Mouse (Mus musculus): Measurements from ENCODE around the gene Acrbp.
"Not testable (repeated sequence)": the region's sequence is repeated elsewhere in the genome, so short reads cannot be mapped to it uniquely, and the experiment has no call there.

The Acrbp gene

DNA sequence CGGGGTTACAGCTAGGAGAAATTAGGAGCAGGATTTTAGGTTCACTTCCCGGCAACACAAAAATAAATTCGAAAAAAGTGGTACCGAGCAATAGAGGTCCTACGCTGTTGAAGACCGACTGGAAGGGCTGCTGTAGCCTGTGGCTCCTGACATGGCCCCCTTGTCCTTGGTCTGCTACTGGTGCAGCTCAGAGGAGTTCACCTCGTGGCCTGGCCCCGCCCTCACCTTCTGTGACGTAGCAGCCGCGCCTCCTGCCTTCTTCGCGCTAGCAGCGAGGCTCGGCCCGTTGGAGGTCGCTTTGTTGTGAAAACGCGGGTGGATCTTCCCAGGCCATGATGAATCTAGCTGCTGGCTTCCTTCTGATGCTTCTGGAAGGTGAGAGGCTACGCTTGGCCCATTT, at the start of gene Acrbp:
Gene Acrbp (plus strand): TSS at position 12 of the 400 bp plus-strand sequence.
- DNase-seq (ENCODE audit: low spot score in 2 of 2) = no peak

- no peak for DNase-seq (ENCODE audit: low spot score in 2 of 2)
Observed at GRCm38 (mm10) chr6:125003706-125004105, 45.8 kb upstream of the Acrbp start.

DNA sequence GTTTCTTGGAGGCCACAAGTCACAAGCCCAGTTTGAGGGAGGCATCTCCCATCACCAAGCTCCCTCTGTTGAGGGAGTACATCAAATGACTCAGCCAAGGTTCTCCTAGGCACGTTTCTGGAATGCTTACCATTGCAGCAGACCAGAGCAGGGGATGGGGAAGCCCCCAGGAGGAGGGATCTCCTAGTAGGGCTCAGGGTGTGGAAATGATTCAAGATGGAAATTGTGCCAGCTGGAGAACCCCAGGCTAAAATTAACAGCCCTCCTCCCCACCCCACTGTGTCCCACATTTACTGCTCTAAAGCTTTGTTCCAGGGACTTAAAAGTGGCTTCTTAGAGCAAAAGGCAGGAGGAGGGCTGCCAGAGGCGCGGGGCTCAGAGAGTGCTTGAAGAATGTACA, 44.4 kb upstream of the Acrbp start:
- DNase-seq (ENCODE audit: low spot score in 2 of 2) = no peak

DNA sequence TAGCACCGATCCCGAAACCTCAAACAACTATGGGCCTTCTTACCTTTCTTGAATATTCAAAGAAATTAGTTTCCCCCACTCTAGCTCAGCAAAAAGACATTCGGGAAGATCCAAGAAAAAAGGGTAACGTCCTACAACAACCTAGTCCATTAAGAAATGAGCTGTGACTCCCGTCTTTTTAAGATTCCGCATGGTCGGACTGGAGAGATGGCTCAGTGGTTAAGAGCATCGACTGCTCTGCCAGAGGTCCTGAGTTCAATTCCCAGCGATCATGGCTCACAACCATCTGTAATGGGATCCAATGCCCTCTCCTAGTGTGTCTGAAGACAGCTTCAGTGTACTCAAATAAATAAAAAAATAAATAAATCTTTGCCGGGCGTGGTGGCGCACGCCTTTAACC, 41.4 kb upstream of the Acrbp start:
- no peak for DNase-seq (ENCODE audit: low spot score in 2 of 2)

DNA sequence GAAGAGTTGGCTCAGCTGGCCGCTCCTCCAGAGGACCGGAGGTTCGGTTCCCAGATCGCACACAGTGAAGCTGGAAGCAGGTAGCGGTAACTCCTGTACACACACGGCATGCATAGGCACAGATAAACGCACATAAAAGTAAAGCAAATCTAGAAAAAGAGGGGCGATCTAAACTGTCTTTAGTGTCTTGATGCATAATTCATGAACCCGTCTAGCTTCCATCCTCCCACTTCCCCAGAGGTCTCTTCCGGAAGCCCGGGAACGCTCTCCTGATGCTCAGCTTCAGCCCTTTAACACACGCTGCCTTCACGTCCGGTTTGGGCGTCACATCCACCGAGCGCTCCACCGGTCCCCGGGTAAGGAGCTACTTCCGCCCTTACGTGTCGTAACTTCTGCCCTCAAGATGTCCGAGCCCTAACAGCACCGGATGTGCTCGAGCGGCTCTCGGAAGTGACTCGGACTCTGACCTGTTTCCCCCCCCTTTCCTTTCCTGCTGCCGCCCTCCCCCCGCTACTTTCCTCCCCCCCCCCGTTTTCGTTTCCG, 40.8 kb upstream of the Acrbp start:
- DNase-seq (ENCODE audit: low spot score in 2 of 2) = peak; percentile 96

DNA sequence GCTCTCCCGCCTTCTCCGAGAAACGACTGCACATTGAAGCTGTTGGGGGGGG, 40.5 kb upstream of the Acrbp start, which contains the start of gene Zfp384:
Gene Zfp384 (plus strand): TSS at position 17 of the 52 bp plus-strand sequence.
- no peak for DNase-seq (ENCODE audit: low spot score in 2 of 2)

GRCm38 (mm10) chr6:125009181-125010073, 40.1 kb upstream of the Acrbp start:
- DNase-seq (ENCODE audit: low spot score in 2 of 2) = peak; percentile 76 to 82

DNA sequence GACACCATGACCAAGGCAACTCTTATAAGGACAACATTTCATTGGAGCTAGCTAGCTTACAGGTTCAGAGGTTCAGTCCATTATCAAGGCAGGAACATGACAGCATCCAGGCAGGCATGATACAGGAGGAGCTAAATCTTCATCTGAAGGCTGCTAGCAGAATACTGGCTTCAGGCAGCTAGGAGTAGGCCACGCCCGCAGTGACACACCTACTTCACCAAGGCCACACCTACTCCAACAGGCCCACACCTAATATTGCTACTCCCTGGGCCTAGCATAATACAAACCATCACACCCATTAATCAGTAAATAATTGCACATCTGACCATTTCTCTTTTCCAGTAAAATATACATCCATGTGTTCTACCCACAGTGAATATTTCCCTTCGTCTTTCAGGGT, 31.8 kb upstream of the Acrbp start:
- no peak for DNase-seq (ENCODE audit: low spot score in 2 of 2)

GRCm38 (mm10) chr6:125030532-125030931, 19.0 kb upstream of the Acrbp start:
- DNase-seq (ENCODE audit: low spot score in 2 of 2) = peak; percentile 61 to 76

DNA sequence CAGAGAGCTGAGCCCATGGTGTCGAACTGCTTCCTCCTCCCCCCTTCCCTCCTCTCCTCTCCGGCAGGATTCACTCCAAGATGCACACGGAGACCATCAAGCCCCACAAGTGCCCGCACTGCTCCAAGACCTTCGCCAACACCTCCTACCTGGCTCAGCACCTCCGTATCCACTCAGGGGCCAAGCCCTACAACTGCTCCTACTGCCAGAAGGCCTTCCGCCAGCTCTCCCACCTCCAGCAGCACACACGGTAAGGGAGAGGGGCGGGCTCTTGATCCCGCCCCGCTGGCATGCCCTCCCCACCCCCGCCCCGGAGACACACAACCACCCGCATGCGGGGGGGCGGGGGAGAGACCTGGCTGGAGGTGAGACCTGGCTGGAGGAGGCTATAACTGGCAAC, 17.9 kb upstream of the Acrbp start:
- no peak for DNase-seq (ENCODE audit: low spot score in 2 of 2)

- no peak for DNase-seq (ENCODE audit: low spot score in 2 of 2)
Observed at GRCm38 (mm10) chr6:125038666-125039065, 10.8 kb upstream of the Acrbp start.

- no peak for DNase-seq (ENCODE audit: low spot score in 2 of 2)
Observed at GRCm38 (mm10) chr6:125039131-125039530, 10.4 kb upstream of the Acrbp start.

DNA sequence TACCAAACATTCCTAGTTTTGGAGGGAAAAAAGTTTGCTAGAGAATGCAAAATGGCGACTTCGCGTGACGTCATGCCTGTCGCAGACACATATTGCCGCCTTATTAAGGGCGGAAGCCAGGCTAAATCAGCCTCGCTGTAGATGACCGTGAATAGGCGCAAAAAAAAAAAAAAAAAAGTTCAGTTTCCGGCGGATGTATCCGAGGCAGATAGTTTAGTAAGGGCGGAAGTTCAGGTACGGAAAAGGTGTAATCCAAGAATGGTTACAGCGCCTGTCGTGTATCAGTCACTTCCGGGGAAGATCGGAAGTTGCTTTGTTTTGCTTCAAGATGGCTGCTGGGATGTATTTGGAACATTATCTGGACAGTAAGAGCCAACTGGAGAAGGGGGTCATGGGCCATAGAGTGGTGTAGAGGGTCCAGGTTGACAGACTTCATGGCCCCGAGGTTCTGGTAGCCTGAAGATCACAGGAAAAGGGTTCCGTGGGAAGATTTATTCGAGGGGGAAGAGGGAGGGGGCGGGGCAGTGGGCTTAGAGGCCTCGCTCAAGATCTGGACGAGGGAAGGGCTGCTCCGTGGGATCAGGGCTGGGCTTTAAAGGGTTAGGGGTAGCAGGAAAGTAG, 9.8 kb upstream of the Acrbp start, which contains the start of gene Ing4:
Gene Ing4 (plus strand): TSS at position 228 of the 621 bp plus-strand sequence.
- peak; percentile 85 to 90 for DNase-seq (ENCODE audit: low spot score in 2 of 2)

GRCm38 (mm10) chr6:125040221-125040620, 9.3 kb upstream of the Acrbp start:
- no peak for DNase-seq (ENCODE audit: low spot score in 2 of 2)

DNA sequence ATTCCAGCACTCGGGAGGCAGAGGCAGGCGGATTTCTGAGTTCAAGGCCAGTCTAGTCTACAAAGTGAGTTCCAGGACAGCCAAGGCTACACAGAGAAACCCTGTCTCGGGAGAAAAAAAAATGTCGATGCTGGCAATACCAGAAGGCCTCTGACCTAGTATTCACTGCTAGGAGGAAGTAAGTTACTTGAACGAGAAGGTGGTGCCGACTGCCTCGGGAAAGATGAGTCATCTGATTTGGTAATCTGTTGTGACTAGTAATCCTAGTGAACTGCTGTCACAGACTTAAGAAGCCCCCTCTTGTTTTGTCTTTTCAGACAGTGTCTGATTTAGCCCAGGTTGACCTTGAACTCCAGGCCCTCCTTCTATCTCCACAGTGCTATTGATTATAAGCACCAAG, 8.4 kb upstream of the Acrbp start:
- peak in 1 of 2 experiments; percentile 16 for DNase-seq (ENCODE audit: low spot score in 2 of 2)

- DNase-seq (ENCODE audit: low spot score in 2 of 2) = no peak
Observed at GRCm38 (mm10) chr6:125042081-125042480, 7.4 kb upstream of the Acrbp start.

GRCm38 (mm10) chr6:125046691-125047090, 2.8 kb upstream of the Acrbp start:
- peak; percentile 53 to 77 for DNase-seq (ENCODE audit: low spot score in 2 of 2)

DNA sequence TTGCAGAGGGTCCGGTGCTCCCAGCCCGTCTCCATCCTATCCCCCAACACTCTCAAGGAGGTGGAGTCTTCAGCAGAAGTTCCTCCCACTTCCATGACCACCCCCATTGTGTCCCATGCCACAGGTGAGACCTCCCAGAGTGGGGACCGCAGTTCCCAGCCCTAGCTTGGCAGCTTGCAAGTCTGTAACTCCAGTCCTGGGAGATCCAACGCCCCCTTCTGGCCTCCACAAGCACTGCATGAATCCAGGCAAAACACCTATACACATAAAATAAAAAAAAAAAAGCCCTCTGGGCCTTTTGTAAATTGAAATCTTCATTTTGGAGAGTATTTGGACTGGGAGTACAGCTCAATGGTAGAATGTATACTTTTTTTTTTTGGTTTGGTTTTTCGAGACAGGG, 1.7 kb downstream of the Acrbp start:
- DNase-seq (ENCODE audit: low spot score in 2 of 2) = peak in 1 of 2 experiments; percentile 43

DNA sequence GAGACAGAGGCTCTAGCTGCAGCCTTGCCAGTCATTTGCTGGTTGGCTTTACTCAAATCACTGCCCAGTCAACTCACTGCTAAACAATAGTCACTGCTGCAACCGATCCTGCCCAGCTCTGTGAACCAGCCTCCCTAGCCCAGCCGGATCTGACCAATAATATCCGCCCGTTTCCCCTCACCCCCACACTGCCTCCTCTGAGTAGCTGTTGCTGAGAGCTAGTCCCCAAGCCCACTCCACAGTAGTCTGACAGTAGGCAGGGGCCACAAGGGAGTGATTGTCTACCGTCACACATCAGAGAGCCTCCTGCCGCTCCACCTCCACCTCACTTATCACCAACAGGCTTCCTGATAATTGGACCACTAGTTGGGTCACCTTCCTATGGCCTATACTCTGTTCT, 12.0 kb downstream of the Acrbp start:
- DNase-seq (ENCODE audit: low spot score in 2 of 2) = no peak

GRCm38 (mm10) chr6:125062511-125062910, 13.0 kb downstream of the Acrbp start:
- no peak for DNase-seq (ENCODE audit: low spot score in 2 of 2)

- no peak for DNase-seq (ENCODE audit: low spot score in 2 of 2)
Observed at GRCm38 (mm10) chr6:125063906-125064305, 14.4 kb downstream of the Acrbp start.

- not testable (repeated sequence) for DNase-seq (ENCODE audit: low spot score in 2 of 2)
Observed at GRCm38 (mm10) chr6:125065223-125065622, 15.7 kb downstream of the Acrbp start.

DNA sequence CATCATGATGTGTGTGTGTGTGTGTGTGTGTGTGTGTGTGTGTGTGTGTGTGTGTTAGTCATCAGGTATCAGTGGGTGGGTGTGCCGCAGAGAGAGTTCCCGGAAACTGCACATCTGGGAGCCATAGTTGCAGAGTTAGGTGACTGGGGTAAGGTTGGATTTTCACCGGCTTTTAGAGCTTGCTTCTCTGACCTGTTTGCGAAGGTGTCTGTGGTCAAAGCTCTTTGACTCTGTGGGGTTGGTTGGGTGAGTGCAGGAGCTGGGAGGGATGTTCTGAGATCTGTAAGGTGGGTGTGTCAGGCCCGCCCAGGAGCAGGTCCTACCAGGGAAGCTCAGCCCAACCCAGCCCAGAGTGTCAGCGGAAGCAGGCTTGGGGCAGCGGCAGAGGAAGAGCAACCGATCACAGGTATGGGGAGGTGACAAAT, 18.1 kb downstream of the Acrbp start, which contains the start of gene Lpar5:
Gene Lpar5 (plus strand): TSS at position 350 of the 425 bp plus-strand sequence.
- peak; percentile 65 to 79 for DNase-seq (ENCODE audit: low spot score in 2 of 2)

Measured in natural killer cell, adult 2 months (primary cell).